Mouse (Mus musculus): ENCODE measurements around the gene Serhl.
"Not testable (repeated sequence)": the region's sequence is repeated elsewhere in the genome, so short reads cannot be mapped to it uniquely, and the experiment has no call there.

The Serhl gene

DNA sequence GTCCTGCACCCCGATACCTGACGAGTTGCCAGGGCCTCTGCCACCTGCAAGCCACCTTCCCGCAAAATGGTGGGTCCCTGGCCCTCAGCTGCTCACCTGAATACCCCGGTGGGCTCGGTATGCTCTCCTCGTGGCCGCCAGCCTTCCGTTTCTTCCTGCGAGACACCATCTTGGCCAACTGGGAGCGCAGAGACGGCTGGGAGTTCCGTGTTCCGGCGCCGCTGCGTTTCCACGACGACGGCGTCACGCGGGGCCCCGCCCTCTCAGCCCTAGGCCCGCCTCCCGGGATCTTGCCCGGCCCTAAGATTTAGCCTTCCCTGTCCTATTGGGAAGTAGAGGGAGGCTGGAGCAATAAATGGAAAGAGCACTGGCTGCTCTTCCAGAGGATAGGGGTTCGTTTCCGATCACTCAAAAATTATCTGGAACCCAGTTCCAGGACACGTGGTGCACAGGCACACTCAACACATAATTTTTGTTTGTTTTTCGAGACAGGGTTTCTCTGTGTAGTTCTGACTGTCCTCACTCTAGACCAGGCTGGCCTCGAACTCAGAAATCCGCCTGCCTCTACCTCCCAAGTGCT lies 33.4 kb downstream of the Serhl start, which contains the start of gene Rrp7a:
Gene Rrp7a, minus strand, starts transcription at position 236 of the 580 bp plus-strand sequence.
- intact Hi-C loops (cut with DNase I), result no loop called here

DNA sequence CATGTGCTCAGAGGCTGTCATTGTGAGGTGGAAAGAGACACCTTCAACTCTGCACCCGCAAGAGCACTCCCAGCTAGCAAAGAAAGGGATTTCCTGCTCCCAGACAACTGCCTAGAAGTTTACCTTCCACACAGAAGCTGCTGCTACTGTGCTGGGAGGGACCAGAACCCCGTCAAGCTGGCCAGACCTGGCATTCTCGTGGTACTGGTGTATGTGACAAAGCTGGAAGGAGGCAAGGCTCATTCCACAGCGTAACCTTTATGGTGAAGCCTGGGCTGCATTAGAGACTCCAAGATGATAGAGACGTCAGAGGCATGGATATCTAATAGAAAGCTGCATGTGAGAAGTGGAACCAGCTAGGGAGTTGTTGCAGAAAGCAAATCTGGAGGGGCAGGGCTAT lies 35.3 kb downstream of the Serhl start:
- intact Hi-C loops (cut with DNase I), result no loop called here

DNA sequence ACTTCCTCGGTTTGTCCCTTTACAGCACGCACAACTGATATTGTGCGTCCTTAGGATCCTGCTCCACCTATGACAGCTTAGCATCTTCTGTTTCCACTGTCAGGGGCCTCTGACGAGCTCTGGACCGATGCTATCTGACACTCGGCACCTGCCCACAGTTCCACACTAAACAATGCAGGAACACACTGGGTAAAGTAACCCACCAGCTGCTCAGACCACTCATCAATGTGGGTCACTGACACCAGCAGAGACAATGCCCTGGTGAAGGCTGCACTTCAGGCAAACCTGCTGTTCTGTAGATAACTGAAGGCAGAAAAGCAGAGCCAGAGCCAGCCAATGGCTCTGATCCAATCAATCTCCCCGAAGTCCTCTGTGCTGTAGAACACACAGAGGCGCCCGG lies 37.3 kb downstream of the Serhl start:
- intact Hi-C loops (cut with DNase I), result no loop called here

DNA sequence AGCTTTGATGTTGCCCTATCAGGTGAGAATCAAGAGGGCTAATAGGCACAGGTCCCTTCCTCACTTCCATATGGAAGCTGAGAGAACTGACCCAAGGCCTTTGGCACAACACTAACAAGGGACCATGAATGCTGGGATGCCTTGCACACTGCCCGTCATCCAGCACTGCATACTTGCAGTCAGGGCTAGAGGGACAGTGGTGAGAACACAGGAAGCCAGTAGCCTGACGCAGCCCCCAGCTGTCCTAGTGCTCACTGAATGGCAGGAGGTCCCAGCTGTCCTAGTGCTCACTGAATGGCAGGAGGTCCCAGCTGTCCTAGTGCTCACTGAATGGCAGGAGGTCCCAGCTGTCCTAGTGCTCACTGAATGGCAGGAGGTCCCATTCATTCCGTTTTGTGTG lies 37.7 kb downstream of the Serhl start:
- intact Hi-C loops (cut with DNase I), result not testable (repeated sequence)

DNA sequence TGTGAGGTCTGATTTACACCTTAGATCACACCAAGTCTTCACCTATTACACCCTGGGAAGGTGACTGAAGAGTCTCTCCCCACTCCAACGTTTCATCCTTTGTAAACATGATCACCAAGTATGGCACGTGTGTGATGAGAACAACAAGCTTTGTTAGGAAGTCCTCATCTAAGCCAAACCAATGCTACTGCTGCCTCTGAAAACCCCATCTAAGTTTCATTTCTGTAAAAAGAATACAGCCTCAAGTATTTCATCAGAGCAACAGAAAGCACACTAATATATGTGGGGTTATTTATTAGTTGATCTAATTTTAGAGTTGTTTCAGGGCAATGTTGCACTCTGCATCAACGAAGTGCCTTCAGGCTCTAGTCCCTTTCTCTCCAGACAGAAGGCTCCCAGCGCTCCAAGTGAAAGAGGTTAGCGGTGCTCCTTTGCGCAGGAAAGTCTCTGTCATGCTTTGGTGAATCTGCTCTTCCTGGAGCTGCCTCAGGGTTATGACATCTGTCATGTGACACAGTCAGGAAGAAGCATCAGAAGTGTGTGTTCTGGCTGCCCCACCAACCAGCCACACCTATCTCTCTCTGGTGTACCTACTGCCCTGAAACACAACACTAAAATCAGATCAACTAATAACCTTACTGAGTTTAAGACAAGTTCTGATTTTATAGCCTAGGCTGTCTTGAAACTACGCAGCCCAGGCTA lies 40.4 kb downstream of the Serhl start:
- intact Hi-C loops (cut with DNase I), result no loop called here

DNA sequence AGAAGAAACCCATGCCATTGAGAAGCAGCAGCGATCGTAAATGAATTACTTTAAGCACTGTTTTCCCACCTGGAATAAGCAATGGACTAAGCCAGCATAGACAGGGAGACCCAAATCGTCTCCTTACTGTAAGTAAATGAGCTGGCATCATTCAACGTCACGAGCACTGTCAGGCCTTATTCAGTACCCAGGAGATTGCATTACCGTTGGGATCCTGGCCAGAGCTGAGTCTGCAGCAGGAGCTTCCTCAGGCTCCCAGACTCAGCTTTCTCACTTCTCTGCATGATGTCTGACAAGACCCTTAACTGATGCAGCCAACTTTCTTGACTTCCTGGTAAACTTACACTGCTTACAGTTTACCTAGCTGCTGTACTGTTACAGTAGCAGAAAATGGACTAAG lies 45.4 kb downstream of the Serhl start:
- intact Hi-C loops (cut with DNase I), result no loop called here

DNA sequence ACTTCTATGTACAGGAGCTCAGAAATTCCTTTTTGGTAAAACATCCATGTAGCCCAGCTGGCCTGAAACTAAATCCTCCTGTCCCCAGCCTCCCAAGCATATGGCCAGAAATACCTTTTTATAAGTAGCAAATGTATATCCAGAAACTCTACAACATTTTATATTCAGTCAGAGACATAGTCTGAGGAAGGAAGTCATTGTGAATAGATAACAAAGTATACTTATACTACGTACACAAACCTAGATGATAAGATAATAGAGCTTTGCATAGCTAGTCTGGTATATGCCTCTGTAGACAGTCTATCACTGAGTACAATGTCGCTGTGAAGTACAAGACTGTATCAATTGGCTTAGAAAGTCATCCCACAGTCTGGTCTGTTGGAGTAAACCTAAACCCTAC lies 46.3 kb downstream of the Serhl start:
- intact Hi-C loops (cut with DNase I), result no loop called here

DNA sequence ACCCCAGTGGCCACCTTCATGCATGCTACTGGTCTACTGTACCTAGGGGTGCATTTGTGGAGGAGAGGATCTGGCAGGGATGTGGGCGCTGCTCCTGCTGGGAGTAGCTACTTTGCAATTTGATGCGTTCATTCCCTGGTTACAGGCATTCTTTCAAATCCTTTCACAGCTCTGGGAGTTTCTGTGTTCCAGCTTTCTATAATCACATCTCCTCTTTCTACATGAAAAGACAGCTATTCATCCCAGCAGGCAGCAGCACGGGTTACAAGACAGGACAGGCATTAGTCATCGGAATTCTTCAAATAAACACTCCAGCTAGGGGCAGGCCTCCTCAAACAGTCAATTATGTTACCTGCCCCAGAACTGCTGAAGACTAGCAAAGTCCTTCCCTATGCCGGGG lies 53.6 kb downstream of the Serhl start:
- intact Hi-C loops (cut with DNase I), result no loop called here

DNA sequence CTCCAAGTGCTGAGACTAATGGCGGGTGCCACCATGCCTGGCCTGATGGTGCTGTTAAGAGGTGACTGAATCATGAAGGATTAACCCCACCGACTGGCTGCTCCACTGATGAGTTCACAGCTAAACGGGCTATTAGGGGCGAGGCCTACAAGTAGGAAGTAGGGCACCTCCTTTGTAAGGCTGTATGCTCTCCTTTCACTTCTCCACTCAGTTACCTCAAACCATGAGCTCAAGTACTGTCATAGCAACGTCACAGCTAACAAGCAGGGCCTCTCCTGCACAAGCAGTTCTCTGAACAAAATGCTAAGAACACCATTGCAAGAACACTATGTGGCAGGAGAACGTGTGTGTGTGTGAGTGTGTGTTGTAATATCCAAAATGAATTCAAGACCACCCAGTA lies 56.2 kb downstream of the Serhl start:
- intact Hi-C loops (cut with DNase I), result no loop called here

DNA sequence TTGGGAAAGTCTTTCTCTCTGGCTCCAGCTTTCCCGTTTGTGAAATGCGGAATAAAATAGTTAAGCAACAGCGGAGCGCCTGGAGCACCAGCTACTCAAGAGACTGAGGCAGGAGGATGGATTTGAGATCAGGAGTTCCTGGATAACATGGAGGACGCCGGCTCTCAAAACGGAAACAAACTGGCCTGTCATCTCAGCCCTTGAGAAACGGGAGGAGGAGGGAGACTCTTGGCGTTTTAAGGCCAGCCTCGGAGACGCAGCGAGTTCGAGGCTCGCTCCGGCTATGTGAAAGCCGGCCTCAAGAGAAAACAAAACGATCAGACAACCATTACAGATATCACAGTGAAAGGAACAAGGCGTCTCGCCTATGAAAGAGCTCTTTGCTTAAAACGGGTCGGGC lies 59.1 kb downstream of the Serhl start:
- intact Hi-C loops (cut with DNase I), result no loop called here

DNA sequence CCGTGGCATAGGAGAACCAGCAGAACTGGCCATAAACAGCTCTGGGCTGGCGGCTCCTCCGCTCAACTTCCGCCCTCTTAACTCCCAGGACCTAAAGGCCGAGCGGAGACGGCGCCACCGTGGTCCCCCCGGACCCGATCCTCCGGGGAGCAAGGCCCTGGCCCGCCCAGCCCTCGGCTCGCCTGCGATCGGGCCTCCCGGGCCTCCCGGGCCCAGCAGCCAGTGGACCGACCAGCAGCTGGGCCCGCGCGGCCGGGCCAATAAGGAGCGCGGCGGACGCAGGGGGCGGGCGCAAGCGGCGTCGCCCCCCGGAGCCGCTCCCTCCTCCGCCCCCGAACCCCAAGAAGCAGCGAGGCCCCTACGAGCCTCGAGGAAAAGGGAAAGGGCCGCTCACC lies 59.5 kb downstream of the Serhl start:
- intact Hi-C loops (cut with DNase I), result no loop called here

DNA sequence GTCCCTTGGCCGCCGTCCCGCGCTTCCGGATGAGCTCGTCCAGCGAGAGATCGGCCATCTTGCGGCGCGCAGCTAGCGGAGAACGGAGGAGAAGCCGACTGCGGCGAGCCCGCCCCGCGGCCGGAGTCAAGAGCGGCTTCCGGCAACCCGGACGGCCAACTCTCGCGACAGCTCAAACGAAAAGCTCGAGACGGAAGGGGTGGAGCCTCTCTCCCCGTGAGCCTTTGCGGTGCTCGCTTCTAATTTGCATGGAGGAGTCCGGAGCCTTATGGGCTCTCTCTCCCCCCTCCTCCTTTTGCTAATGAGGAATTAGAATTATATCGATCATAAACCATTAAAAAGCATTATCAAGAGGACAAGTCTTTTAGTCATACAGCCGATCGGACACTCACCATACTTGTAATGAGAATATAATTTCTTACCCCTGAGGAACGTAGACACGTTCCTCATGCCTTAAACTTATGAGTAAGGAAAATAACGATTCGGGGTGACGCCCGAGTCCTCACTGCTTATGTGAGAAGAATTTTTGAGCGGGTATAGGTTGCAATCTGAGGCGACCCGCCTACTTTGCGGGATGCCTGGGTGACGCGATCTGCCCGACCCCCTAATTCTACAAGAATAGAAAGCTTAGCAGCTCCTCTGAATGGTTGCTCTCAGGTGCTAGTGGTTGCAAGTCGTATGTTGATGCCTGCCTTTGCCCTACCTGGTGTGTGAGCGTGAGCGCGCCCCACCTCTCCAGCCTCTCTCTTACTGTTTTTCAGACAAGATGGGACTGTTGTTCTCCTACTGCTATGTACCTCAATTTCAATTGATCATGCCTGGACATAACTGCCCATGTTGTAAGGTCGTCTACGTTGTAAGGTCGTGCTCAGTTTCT lies 60.1 kb downstream of the Serhl start, which contains the start of gene Poldip3:
Gene Poldip3, minus strand, starts transcription at position 189 of the 877 bp plus-strand sequence.
- intact Hi-C loops (cut with DNase I), result no loop called here

DNA sequence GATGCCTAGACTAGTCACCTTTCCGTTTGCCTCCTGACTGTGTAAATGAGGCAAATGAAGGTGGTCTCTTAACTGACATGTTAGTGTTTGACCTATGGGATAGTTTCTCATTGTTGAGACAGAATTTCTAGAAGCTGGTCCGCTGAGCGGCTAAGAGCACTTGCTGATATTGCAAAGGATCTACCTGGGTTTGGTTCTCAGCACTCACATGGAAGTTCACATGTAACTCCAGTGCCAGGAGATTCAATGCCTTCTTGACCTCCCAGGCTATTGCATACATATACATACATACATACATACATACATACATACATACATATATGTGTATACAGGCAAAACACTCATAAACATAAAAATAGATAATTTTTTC lies 60.8 kb downstream of the Serhl start:
- intact Hi-C loops (cut with DNase I), result no loop called here

DNA sequence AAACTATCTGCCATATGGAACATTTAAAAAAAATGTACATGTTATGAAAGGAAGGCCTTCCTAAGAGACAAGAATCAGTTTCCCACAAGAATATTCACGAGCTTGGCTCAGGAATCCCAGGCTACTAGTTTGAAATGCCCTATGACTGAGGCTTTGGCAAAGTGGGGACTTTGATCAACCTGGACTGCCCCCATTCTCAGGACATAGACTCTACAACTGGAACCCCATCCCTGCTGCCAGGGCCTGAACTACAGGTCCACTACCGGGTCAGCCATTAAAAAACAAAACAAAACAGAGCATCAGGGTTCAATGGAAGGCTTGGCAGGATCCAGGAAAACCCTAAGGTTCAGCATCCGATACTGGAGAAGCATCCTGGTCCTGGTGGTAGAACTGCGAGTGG lies 61.4 kb downstream of the Serhl start:
- intact Hi-C loops (cut with DNase I), result no loop called here

DNA sequence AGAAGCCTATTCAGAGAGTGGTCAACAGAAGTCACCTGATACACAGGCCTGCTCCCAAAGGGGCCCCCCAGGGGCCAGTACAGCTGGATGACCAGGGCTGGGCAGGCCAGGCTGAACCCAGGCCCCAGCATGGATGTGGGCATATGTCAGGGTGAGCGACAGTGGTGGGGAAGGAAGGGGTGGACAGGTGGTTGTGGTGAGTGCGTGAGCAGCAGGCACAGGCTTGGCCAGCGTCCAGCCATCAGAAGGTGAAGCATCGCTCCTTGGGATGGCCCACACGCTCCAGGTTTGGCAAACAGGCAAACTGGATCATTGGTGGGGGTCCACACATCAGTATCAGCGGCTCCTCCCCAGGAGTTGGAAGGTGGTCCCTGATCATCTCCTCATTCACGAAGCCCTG lies 65.0 kb downstream of the Serhl start:
- intact Hi-C loops (cut with DNase I), result no loop called here

DNA sequence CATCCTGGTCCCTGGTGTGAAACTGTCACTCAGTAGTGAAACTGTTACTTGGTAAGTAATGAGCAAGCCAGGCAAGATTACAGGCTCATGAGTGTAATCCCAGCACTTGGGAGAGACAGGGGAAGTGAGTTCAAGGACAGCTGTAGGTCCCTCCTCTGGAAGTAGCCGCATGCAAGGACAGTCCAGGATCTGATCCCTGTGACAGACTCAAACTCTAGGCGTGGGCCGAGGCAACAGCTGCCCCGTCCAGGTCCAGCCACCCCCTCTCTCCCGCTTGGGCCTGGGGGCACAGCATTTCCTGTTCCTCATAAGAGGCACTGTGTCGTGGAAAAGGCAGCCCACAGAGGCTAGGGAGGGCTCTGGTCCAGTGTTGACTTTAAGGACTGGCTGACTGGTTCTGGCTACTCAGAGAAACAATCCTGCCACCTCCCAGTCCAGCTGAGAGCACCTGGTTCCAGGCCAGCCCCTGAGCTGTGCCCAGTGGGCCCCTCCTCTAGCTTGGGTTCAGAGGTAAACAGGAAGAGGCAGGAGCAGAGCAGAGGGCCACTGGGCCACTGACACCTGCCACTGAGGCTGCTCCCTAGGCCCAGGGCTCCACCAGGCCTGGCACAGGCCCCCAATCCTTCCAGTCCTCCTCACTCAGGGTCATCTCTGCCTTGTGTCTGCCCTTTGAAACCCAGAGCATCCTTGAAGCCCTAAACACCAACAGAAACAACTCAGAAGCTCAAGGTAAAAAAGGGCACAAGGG lies 66.5 kb downstream of the Serhl start:
- intact Hi-C loops (cut with DNase I), result loop anchor here (5.0 kb wide), 1 partner anchor 51 kb away; no protein-coding TSS in a partner anchor

DNA sequence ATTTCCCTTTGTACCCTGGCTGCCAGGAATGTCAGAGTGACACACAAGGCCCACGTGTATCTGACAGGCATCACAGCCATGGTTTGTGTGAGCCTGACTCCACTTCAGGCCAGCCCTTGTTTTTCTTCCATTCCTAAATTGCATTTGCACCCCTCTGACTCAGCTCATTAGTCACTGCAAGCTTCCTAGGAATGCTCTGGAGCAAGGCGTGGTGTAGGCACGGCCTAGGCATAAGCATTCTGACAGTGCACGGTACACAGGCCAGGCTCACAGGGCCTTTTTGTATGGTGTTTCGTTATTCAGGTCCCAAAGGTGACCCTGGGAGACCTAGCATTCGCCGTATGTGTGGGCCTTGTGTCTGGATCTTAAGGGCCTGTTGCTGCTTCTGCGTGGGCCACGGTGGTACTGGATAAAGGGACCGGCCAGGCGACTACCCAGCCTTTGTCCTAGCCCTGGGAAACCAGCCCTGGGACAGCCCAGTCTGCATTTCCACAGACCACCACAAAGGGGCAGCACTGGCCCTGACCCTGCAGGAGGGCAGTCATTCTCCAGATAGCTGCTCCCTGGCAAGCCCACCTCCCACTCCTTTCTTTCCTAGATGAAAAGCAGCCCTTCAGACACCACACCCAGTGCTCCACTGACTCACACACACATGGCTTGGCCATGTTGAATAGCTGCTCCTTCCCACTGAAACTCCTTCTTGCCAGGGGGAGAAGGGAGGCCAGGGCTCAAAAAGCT lies 67.8 kb downstream of the Serhl start:
- intact Hi-C loops (cut with DNase I), result loop anchor here (5.0 kb wide), 1 partner anchor 50 kb away; no protein-coding TSS in a partner anchor

DNA sequence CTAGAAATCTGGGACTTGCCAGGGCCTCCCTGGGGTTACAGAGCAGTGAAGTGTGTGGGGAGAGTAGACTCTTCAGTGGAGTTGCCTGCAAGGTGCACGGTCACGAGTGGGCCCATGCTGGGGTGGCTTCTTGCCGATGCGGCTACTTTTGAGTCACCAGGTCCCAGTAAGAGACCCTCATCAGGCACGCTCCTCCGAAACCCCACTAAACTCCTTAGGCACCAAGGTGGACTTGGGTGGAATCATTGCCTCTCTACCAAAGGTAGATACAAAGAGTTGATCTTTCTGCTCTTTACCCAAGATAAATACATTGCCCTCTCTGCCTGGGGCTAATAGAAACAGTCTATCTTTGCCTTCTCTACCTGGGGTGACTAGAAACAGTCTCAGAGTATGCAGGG lies 68.4 kb downstream of the Serhl start:
- intact Hi-C loops (cut with DNase I), result loop anchor here (5.0 kb wide), 1 partner anchor 50 kb away; no protein-coding TSS in a partner anchor

DNA sequence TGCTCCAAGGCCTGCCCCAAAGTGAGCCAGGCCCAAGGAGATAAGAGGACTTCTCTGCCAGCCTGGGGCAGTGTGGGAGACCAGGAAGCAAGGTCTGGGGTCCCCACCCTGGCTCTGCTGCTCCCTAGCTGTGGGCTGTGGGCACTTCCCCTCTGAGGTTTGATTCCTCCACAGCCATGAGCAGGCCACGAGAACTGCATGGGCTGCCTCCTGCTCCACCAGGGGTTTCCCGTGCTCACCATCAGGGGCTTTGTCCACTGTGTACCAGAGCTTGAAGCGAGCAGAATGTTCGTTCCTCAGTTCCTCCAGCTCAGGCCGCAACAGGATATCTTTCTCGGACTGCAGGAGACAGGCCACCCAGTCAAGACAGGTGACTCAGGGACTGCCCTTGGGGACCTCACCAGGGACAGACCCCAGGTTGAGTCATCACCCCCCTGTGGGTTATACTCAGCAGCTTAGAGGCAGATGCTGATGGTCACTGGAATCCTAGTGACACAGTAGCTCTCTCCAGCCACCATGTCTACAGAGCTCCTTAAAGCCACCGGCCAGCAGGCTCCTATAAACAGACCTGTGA lies 69.4 kb downstream of the Serhl start:
- intact Hi-C loops (cut with DNase I), result loop anchor here (5.0 kb wide), 1 partner anchor 49 kb away; no protein-coding TSS in a partner anchor

DNA sequence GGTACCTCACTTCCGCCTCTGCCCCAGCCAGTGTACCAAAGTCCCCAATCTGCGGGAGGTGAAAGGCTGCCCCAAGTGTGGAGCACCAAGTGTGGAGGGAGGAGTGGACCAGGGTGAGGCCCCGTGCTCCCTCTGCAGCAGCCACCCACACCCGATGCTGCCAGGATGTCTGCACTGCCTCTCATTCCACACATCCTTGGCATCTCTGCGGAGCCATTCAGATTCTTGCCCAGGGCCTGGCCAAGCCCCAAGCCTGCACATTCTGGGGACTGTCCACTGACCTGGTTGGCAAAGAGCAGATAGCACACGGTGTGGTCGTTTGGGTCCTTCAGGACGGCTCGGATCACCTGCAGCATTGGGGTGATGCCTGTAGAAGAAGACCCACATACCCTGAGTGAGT lies 70.5 kb downstream of the Serhl start:
- intact Hi-C loops (cut with DNase I), result loop anchor here (5.0 kb wide), 1 partner anchor 47 kb away; no protein-coding TSS in a partner anchor
